Mouse (Mus musculus) ES-Bruce4 (cell line): ENCODE results near the gene Tsks.

Experiments used
- CTCF ChIP-seq: IDR thresholded peaks from one replicate; pipeline ENCODE4 v1.8.1; 2011; ENCODE audit warnings: low read depth, low read length
- EP300 ChIP-seq: IDR thresholded peaks from 2 replicates; pipeline ENCODE4 v1.6.1; 2011; ENCODE audit warnings: low read depth, low read length; ENCODE audit not compliant: insufficient read depth

DNA sequence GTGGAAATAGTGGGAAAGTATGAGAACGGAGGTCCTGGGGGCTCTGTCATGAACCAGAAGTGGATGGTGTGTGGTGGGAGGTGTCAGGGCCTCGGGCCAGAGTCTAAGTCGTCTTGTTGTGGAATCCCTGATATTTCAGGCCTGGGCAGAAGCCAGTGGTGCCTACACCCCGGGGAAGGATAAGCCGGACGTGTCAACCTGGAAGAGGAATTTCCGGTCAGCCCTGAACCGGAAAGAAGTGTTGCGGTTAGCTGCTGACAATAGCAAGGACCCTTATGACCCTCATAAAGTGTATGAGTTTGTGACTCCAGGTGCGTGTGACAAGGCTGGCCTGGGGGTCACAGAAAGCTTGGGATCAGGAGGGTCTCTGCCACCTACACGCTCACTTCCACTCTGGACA is 56.7 kb downstream of the Tsks start:
- TF ChIP-seq CTCF = no peak
- TF ChIP-seq EP300 = no peak
